Mouse (Mus musculus): Measurements from ENCODE around the gene Olfr46. TPM values are rescaled to one million over a fixed set of nuclear protein-coding genes. Genes with fewer than 3 reads are reported as not detected.

Olfr46 gene
- total and polyA plus RNA-seq, 3 experiments, result not detected

DNA sequence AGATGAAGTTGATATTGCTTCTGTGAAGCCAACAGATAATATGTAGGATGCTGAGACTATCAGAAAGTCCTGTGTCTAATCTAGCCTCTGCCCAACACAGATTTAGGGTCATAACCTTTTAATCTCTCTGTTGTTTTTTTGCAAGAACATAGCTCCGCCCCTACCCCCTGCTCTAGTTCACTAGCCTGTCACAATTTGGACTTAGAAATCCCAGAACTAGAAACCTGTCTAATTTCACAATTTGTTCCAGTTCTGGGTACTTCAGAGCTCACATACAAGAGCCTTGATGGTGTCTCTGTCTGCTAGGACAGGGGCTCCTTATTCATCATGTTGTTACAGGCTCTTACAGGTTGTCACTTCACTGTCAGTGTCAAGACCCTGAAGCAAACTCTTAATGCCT lies 29.5 kb downstream of the Olfr46 start:
- no peak for TF ChIP-seq E2F4 (IDR thresholded peaks at IDR 0.05; ENCODE audit: insufficient replicate concordance, low read depth, low read length)
- no peak for TF ChIP-seq PAX5 (IDR thresholded peaks at IDR 0.05; ENCODE audit: low read length)
- TF ChIP-seq MAZ (IDR thresholded peaks at IDR 0.05; ENCODE audit: low read depth, low read length), result no peak
- TF ChIP-seq BHLHE40 (IDR thresholded peaks at IDR 0.05; ENCODE audit: low read depth, low read length), result no peak
- no peak for TF ChIP-seq SIN3A (IDR thresholded peaks at IDR 0.05; ENCODE audit: low read length)
- no peak for TF ChIP-seq ETS1 (conservative IDR thresholded peaks at IDR 0.05; ENCODE audit: low read depth, low read length)
- no peak for TF ChIP-seq NELFE (IDR thresholded peaks at IDR 0.05; ENCODE audit: low read depth, low read length)
- TF ChIP-seq GABPA (IDR thresholded peaks at IDR 0.05; ENCODE audit: insufficient replicate concordance, low read depth, low read length), result no peak
- no peak for TF ChIP-seq MAX (IDR thresholded peaks at IDR 0.05; ENCODE audit: low read length)
- TF ChIP-seq POLR2A (IDR thresholded peaks at IDR 0.05; ENCODE audit: low read depth, low read length), result no peak
- no peak for TF ChIP-seq JUND (conservative IDR thresholded peaks at IDR 0.05; ENCODE audit: low read depth, low read length)
- TF ChIP-seq MEF2A (IDR thresholded peaks at IDR 0.05; ENCODE audit: borderline replicate concordance, low read depth, low read length), result no peak
- no peak for TF ChIP-seq HCFC1 (IDR thresholded peaks at IDR 0.05; ENCODE audit: low read depth, low read length)
- TF ChIP-seq RCOR1 (conservative IDR thresholded peaks at IDR 0.05; ENCODE audit: low read depth, low read length), result no peak
- TF ChIP-seq USF1 (IDR thresholded peaks at IDR 0.05; ENCODE audit: low read depth, low read length), result no peak
- TF ChIP-seq CHD2 (IDR thresholded peaks at IDR 0.05; ENCODE audit: low read length), result no peak
- no peak for TF ChIP-seq EP300 (IDR thresholded peaks at IDR 0.05; ENCODE audit: low read length)
- no peak for TF ChIP-seq POLR2AphosphoS2 (IDR thresholded peaks at IDR 0.05; ENCODE audit: low read depth, low read length)
- TF ChIP-seq TCF12 (IDR thresholded peaks at IDR 0.05; ENCODE audit: low read depth, low read length), result no peak
- no peak for DNase-seq (ENCODE audit: extremely low read depth)
- peaks cover 54% of the 10 kb centered on the region for H3K27me3 ChIP-seq (replicated peaks)
- dilution Hi-C loops (cut with MboI; ENCODE audit: extremely low pct_ligation_motif_present, extremely low pct_unique_long_range_greater_than_20kb, low sequenced_read_pairs), result no loop called here
- H3K9me3 ChIP-seq (replicated peaks; ENCODE audit: low read length), result no peaks in the 10 kb centered on the region
- H3K4me3 ChIP-seq (replicated peaks in 1 of 3; ENCODE audit: low read depth in 2 of 3, low read length in 2 of 3, poor library complexity in 1 of 3), result no peak overlapping the region
- H3K36me3 ChIP-seq (replicated peaks in 1 of 2; ENCODE audit: control insufficient read depth in 1 of 2, insufficient read depth in 1 of 2, low read length in 1 of 2), result no peaks in the 10 kb centered on the region
- H3K4me1 ChIP-seq (ENCODE audit: control insufficient read depth in 1 of 2, insufficient read depth in 2 of 2), result no peaks in the 10 kb centered on the region
- no peak overlapping the region for H3K4me2 ChIP-seq (ENCODE audit: insufficient read depth, low read depth, poor library complexity, severe bottlenecking)
- no peak overlapping the region for H3K27ac ChIP-seq (ENCODE audit: insufficient read depth, low read depth)
- no peak overlapping the region for H3K9ac ChIP-seq (ENCODE audit: insufficient read depth, low read depth)
- no peaks in the 10 kb centered on the region for H3K79me2 ChIP-seq (replicated peaks; ENCODE audit: control insufficient read depth, extremely low read depth, insufficient read depth, poor library complexity, severe bottlenecking)
- in situ Hi-C loops (cut with MboI; ENCODE audit: low pct_ligation_motif_present, low pct_unique_long_range_greater_than_20kb, low sequenced_read_pairs), result no loop called here

DNA sequence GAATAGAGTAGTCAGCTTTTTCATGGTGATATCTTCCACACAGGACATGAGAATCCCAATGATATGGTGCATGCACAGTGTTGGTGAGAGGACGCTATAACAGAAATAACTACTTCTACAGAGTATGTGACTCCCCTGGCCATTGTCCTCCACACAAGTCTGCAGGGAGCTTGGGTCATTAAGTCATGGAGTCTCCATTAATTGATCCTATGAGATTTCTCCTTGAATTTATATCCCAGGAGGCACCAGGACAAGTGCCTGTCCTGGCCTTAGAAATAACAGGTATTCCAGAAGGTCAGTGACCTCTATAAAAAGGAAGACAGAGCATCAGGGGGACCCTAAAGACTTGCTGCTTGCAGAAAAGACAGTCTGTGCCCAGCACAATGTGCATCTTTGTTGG lies 45.1 kb downstream of the Olfr46 start, which contains the start of gene Olfr53:
TSS of gene Olfr53 (plus strand) at position 301 of the 400 bp plus-strand sequence.
- in situ Hi-C loops (cut with MboI; ENCODE audit: low pct_ligation_motif_present, low pct_unique_long_range_greater_than_20kb, low sequenced_read_pairs) (no loop called here), dilution Hi-C loops (cut with MboI; ENCODE audit: extremely low pct_ligation_motif_present, extremely low pct_unique_long_range_greater_than_20kb, low sequenced_read_pairs) (no loop called here)
- Histone ChIP-seq H3K27me3 (replicated peaks) (peaks cover 32% of the 10 kb centered on the region), H3K4me3 (replicated peaks in 1 of 3; ENCODE audit: low read depth in 2 of 3, low read length in 2 of 3, poor library complexity in 1 of 3) (no peak within 1 kb of the TSS), H3K36me3 (replicated peaks in 1 of 2; ENCODE audit: control insufficient read depth in 1 of 2, insufficient read depth in 1 of 2, low read length in 1 of 2) (no peaks in the 10 kb centered on the region), H3K79me2 (replicated peaks; ENCODE audit: control insufficient read depth, extremely low read depth, insufficient read depth, poor library complexity, severe bottlenecking) (no peaks in the 10 kb centered on the region), H3K27ac (ENCODE audit: insufficient read depth, low read depth) (no peak within 1 kb of the TSS), H3K4me1 (ENCODE audit: control insufficient read depth in 1 of 2, insufficient read depth in 2 of 2) (no peaks in the 10 kb centered on the region), H3K9ac (ENCODE audit: insufficient read depth, low read depth) (no peak within 1 kb of the TSS), H3K4me2 (ENCODE audit: insufficient read depth, low read depth, poor library complexity, severe bottlenecking) (no peak within 1 kb of the TSS), H3K9me3 (replicated peaks; ENCODE audit: low read length) (no peaks in the 10 kb centered on the region)
- no peak for DNase-seq (ENCODE audit: extremely low read depth)
- TF ChIP-seq MEF2A (IDR thresholded peaks at IDR 0.05; ENCODE audit: borderline replicate concordance, low read depth, low read length) (no peak), GABPA (IDR thresholded peaks at IDR 0.05; ENCODE audit: insufficient replicate concordance, low read depth, low read length) (no peak), POLR2AphosphoS2 (IDR thresholded peaks at IDR 0.05; ENCODE audit: low read depth, low read length) (no peak), UBTF (IDR thresholded peaks at IDR 0.05; ENCODE audit: low read depth, low read length) (no peak), BHLHE40 (IDR thresholded peaks at IDR 0.05; ENCODE audit: low read depth, low read length) (no peak), POLR2A (IDR thresholded peaks at IDR 0.05; ENCODE audit: low read depth, low read length) (no peak), CTCF (conservative IDR thresholded peaks at IDR 0.05 in 1 of 2, IDR thresholded peaks at IDR 0.05 in 1 of 2; ENCODE audit: low read depth in 2 of 2, low read length in 2 of 2) (no peak), CHD2 (IDR thresholded peaks at IDR 0.05; ENCODE audit: low read length) (no peak), ZKSCAN1 (IDR thresholded peaks at IDR 0.05; ENCODE audit: borderline replicate concordance, low read depth, low read length) (no peak), IRF4 (IDR thresholded peaks at IDR 0.05; ENCODE audit: low read depth, low read length) (no peak)

Measured in CH12.LX (cell line).